Mouse (Mus musculus): ENCODE results near the gene Sept9. TPM values are rescaled to one million over a fixed set of nuclear protein-coding genes. Genes with fewer than 3 reads are reported as not detected.

Sept9 gene
- polyA plus RNA-seq, 1 experiment from 2014 or later, result 52.5 TPM

GRCm38 (mm10) chr11:117156725-117157124 lies 42.7 kb upstream of the Sept9 start:
- no peaks in the 10 kb centered on the region for H3K9me3 ChIP-seq (ENCODE audit: low read length)
- H3K4me3 ChIP-seq (ENCODE audit: low read depth, low read length), result no peak overlapping the region
- TF ChIP-seq EP300 (IDR thresholded peaks at IDR 0.05), result no peak
- no peak for TF ChIP-seq CTCF (IDR thresholded peaks at IDR 0.05)
- DNase-seq (ENCODE audit: low spot score) (no peak), ATAC-seq (no peak)
- no peak overlapping the region for H3K27ac ChIP-seq (ENCODE audit: low read length)
- H3K9ac ChIP-seq (replicated peaks; ENCODE audit: low read depth), result no peak overlapping the region
- H3K4me1 ChIP-seq (ENCODE audit: insufficient read depth, low read depth, low read length), result no peaks in the 10 kb centered on the region
- 44% methylated on average over 13 of the region's 15 CpGs for WGBS
- no peak overlapping the region for H3K4me2 ChIP-seq (replicated peaks; ENCODE audit: low read depth, low read length)
- no peaks in the 10 kb centered on the region for H3K27me3 ChIP-seq (replicated peaks; ENCODE audit: insufficient read depth, low read length)
- H3K36me3 ChIP-seq (ENCODE audit: insufficient read depth, low read length), result peaks cover 25% of the 10 kb centered on the region

- Histone ChIP-seq H3K4me3 (ENCODE audit: low read depth, low read length) (no peak overlapping the region), H3K4me1 (ENCODE audit: insufficient read depth, low read depth, low read length) (no peaks in the 10 kb centered on the region), H3K9me3 (ENCODE audit: low read length) (no peaks in the 10 kb centered on the region), H3K9ac (replicated peaks; ENCODE audit: low read depth) (no peak overlapping the region), H3K27ac (ENCODE audit: low read length) (no peak overlapping the region), H3K27me3 (replicated peaks; ENCODE audit: insufficient read depth, low read length) (no peaks in the 10 kb centered on the region), H3K36me3 (ENCODE audit: insufficient read depth, low read length) (peaks cover 25% of the 10 kb centered on the region), H3K4me2 (replicated peaks; ENCODE audit: low read depth, low read length) (no peak overlapping the region)
- DNase-seq (ENCODE audit: low spot score) (no peak), ATAC-seq (peak; percentile 27; the same call in 1 of the 2 replicates)
- no peak for TF ChIP-seq CTCF (IDR thresholded peaks at IDR 0.05)
- TF ChIP-seq EP300 (IDR thresholded peaks at IDR 0.05), result no peak
- WGBS, result 38% methylated on average over 11 of the region's 11 CpGs
Measured at GRCm38 (mm10) chr11:117158343-117158742, 41.1 kb upstream of the Sept9 start.

GRCm38 (mm10) chr11:117159257-117159945 lies 40.1 kb upstream of the Sept9 start:
- no peak overlapping the region for H3K4me3 ChIP-seq (ENCODE audit: low read depth, low read length)
- H3K4me2 ChIP-seq (replicated peaks; ENCODE audit: low read depth, low read length), result no peak overlapping the region
- 79% methylated on average over 13 of the region's 13 CpGs for WGBS
- no peak for ATAC-seq
- H3K27me3 ChIP-seq (replicated peaks; ENCODE audit: insufficient read depth, low read length), result no peaks in the 10 kb centered on the region
- no peaks in the 10 kb centered on the region for H3K4me1 ChIP-seq (ENCODE audit: insufficient read depth, low read depth, low read length)
- no peaks in the 10 kb centered on the region for H3K9me3 ChIP-seq (ENCODE audit: low read length)
- no peak overlapping the region for H3K9ac ChIP-seq (replicated peaks; ENCODE audit: low read depth)
- DNase-seq (ENCODE audit: low spot score), result no peak
- H3K27ac ChIP-seq (ENCODE audit: low read length), result no peak overlapping the region
- TF ChIP-seq CTCF (IDR thresholded peaks at IDR 0.05), result no peak
- TF ChIP-seq EP300 (IDR thresholded peaks at IDR 0.05), result no peak
- H3K36me3 ChIP-seq (ENCODE audit: insufficient read depth, low read length), result peaks cover 25% of the 10 kb centered on the region

GRCm38 (mm10) chr11:117159946-117160307 lies 39.5 kb upstream of the Sept9 start:
- TF ChIP-seq CTCF (IDR thresholded peaks at IDR 0.05) (no peak), EP300 (IDR thresholded peaks at IDR 0.05) (no peak)
- Histone ChIP-seq H3K9me3 (ENCODE audit: low read length) (no peaks in the 10 kb centered on the region), H3K36me3 (ENCODE audit: insufficient read depth, low read length) (peaks cover 21% of the 10 kb centered on the region), H3K4me2 (replicated peaks; ENCODE audit: low read depth, low read length) (no peak overlapping the region), H3K9ac (replicated peaks; ENCODE audit: low read depth) (no peak overlapping the region), H3K4me1 (ENCODE audit: insufficient read depth, low read depth, low read length) (no peaks in the 10 kb centered on the region), H3K4me3 (ENCODE audit: low read depth, low read length) (no peak overlapping the region), H3K27ac (ENCODE audit: low read length) (no peak overlapping the region), H3K27me3 (replicated peaks; ENCODE audit: insufficient read depth, low read length) (no peaks in the 10 kb centered on the region)
- ATAC-seq (no peak), DNase-seq (ENCODE audit: low spot score) (no peak)
- 67% methylated on average over 5 of the region's 5 CpGs for WGBS

- 90% methylated on average over 12 of the region's 12 CpGs for WGBS
- no peak overlapping the region for H3K9ac ChIP-seq (replicated peaks; ENCODE audit: low read depth)
- H3K36me3 ChIP-seq (ENCODE audit: insufficient read depth, low read length), result peaks cover 12% of the 10 kb centered on the region; the same call in 1 of the 2 replicates
- TF ChIP-seq EP300 (IDR thresholded peaks at IDR 0.05) (no peak), CTCF (IDR thresholded peaks at IDR 0.05) (no peak)
- no peak for DNase-seq (ENCODE audit: low spot score)
- no peaks in the 10 kb centered on the region for H3K4me1 ChIP-seq (ENCODE audit: insufficient read depth, low read depth, low read length)
- no peak overlapping the region for H3K27ac ChIP-seq (ENCODE audit: low read length)
- no peaks in the 10 kb centered on the region for H3K27me3 ChIP-seq (replicated peaks; ENCODE audit: insufficient read depth, low read length)
- no peak for ATAC-seq
- H3K9me3 ChIP-seq (ENCODE audit: low read length), result no peaks in the 10 kb centered on the region
- no peak overlapping the region for H3K4me3 ChIP-seq (ENCODE audit: low read depth, low read length)
- H3K4me2 ChIP-seq (replicated peaks; ENCODE audit: low read depth, low read length), result no peak overlapping the region
Measured at GRCm38 (mm10) chr11:117160791-117161190, 38.7 kb upstream of the Sept9 start.

GRCm38 (mm10) chr11:117161574-117161973 lies 37.9 kb upstream of the Sept9 start:
- 66% methylated on average over 8 of the region's 8 CpGs for WGBS
- Histone ChIP-seq H3K9me3 (ENCODE audit: low read length) (no peaks in the 10 kb centered on the region), H3K27ac (ENCODE audit: low read length) (no peak overlapping the region), H3K27me3 (replicated peaks; ENCODE audit: insufficient read depth, low read length) (no peaks in the 10 kb centered on the region), H3K4me1 (ENCODE audit: insufficient read depth, low read depth, low read length) (no peaks in the 10 kb centered on the region), H3K36me3 (ENCODE audit: insufficient read depth, low read length) (peaks cover 10% of the 10 kb centered on the region; the same call in 1 of the 2 replicates), H3K4me3 (ENCODE audit: low read depth, low read length) (no peak overlapping the region), H3K9ac (replicated peaks; ENCODE audit: low read depth) (no peak overlapping the region), H3K4me2 (replicated peaks; ENCODE audit: low read depth, low read length) (no peak overlapping the region)
- ATAC-seq, result no peak
- TF ChIP-seq EP300 (IDR thresholded peaks at IDR 0.05), result no peak
- no peak for TF ChIP-seq CTCF (IDR thresholded peaks at IDR 0.05)
- no peak for DNase-seq (ENCODE audit: low spot score)
